Mouse (Mus musculus) liver, postnatal 0 days (tissue): ENCODE data around the gene Sec24a. TPM values are rescaled to one million over a fixed set of nuclear protein-coding genes. Genes with fewer than 3 reads are reported as not detected.
A peak's percentile ranks its signal among the peaks of the same experiment; 100 is the strongest.
"Not testable (repeated sequence)": the region's sequence is repeated elsewhere in the genome, so short reads cannot be mapped to it uniquely, and the experiment has no call there.

Experiments
- ATAC-seq: fragments of 200-750 bp; cut with Nextera tagmentation; 2 replicates; pipeline ENCODE4 v1.8.0; 2017; ENCODE audit warnings: mild to moderate bottlenecking, moderate library complexity
- DNase-seq: peaks from one replicate; pipeline ENCODE4 v3.0.0-alpha.2; 2016
- H3K27ac ChIP-seq: fragments of 300-500 bp; sonication (generic); 2 replicates; pipeline ENCODE4 v1.5.1; 2014; ENCODE audit warnings: antibody characterized with exemption, moderate library complexity, mild to moderate bottlenecking, low read depth
- H3K27me3 ChIP-seq: fragments of 300-500 bp; sonication (generic); 2 replicates; pipeline ENCODE4 v1.6.1; 2014; ENCODE audit warnings: low read length, control low read depth, mixed read lengths; ENCODE audit not compliant: insufficient read depth
- H3K36me3 ChIP-seq: fragments of 300-500 bp; sonication (generic); replicated peaks from 2 replicates; pipeline ENCODE4 v1.6.1; 2014; ENCODE audit warnings: mild to moderate bottlenecking, control low read depth, low read length, moderate library complexity, mixed read lengths; ENCODE audit not compliant: insufficient read depth
- H3K4me1 ChIP-seq: fragments of 300-500 bp; sonication (generic); 2 replicates; pipeline ENCODE4 v1.6.1; 2014; ENCODE audit warnings: antibody characterized with exemption, mild to moderate bottlenecking, control low read depth; ENCODE audit not compliant: insufficient read depth
- H3K4me2 ChIP-seq: fragments of 300-500 bp; sonication (generic); 2 replicates; pipeline ENCODE4 v1.6.1; 2014; ENCODE audit warnings: low read depth, mild to moderate bottlenecking, low read length, moderate library complexity, mixed read lengths
- H3K4me3 ChIP-seq: fragments of 300-500 bp; sonication (generic); 2 replicates; pipeline ENCODE4 v1.5.1; 2014; ENCODE audit warnings: low read depth, low read length
- H3K9ac ChIP-seq: fragments of 300-500 bp; sonication (generic); replicated peaks from 2 replicates; pipeline ENCODE4 v1.6.1; 2014; ENCODE audit warnings: mild to moderate bottlenecking, moderate library complexity
- H3K9me3 ChIP-seq: fragments of 300-500 bp; sonication (generic); 2 replicates; pipeline ENCODE4 v1.6.1; 2016; ENCODE audit warnings: mild to moderate bottlenecking, control low read depth, low read length, mixed read lengths
- CTCF ChIP-seq: sonication (generic); IDR thresholded peaks from 2 replicates; pipeline ENCODE4 v1.5.1; 2016; ENCODE audit warnings: antibody characterized with exemption, low read depth
- EP300 ChIP-seq: IDR thresholded peaks from 2 replicates; pipeline ENCODE4 v1.6.1; 2016; ENCODE audit warnings: antibody characterized with exemption, low read depth, mild to moderate bottlenecking
- WGBS: fragments of 180-500 bp; shearing (Covaris S2); extraction: QIAGEN DNeasy Blood & Tissue Kit; methylation state at CpG from one replicate; pipeline ENCODE4 v1.1.7; 2014; ENCODE audit not compliant: insufficient replicate concordance; 5-methylcytosine and 5-hydroxymethylcytosine counted together
- polyA plus RNA-seq: library from polyadenylated mRNA; unstranded; fragments of >200 nt; fragmentation: Nextera tagmentation; extraction: Ambion mirVana; gene quantifications from 2 replicates; pipeline ENCODE4 v1.2.1, GENCODE M21; 2015

Gene Sec24a
- polyA plus RNA-seq, 1 experiment from 2014 or later = 15.0 TPM

DNA sequence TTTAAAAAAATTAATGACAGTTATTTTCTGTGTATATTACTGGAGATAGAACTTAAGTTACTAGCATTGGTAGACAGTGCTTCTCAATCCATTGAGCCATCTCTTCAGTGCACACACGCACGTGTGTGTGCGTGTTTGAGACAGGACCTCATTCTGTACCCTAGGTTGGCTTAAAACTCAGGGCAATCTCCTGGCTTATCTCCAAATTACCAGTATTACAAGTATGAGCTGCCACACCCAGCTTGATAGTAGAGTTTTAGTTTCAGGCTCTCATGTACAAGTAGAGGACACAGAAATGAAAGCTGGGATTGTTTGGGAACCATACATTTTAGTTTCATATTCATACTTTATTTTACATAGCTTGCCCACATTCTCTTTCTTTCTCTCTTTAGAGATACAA, 22.7 kb downstream of the Sec24a start:
- 59% methylated on average over 3 of the region's 3 CpGs for WGBS
- H3K36me3 ChIP-seq = peaks cover 35% of the 10 kb centered on the region
- H3K4me3 ChIP-seq = no peak overlapping the region
- H3K27me3 ChIP-seq = no peaks in the 10 kb centered on the region
- peak overlapping the region; percentile 39 for H3K27ac ChIP-seq
- DNase-seq (no peak), ATAC-seq (peak; percentile 9; the same call in 1 of the 2 replicates)
- 0 out of 2 replicates have a peak overlapping the region, but pooled peaks have one; percentile 20 for H3K4me2 ChIP-seq
- no peak for TF ChIP-seq CTCF
- no peak for TF ChIP-seq EP300
- H3K4me1 ChIP-seq = peaks cover 21% of the 10 kb centered on the region
- H3K9ac ChIP-seq = no peak overlapping the region
- no peaks in the 10 kb centered on the region for H3K9me3 ChIP-seq

GRCm38 (mm10) chr11:51738651-51739403, 24.6 kb downstream of the Sec24a start:
- peaks cover 21% of the 10 kb centered on the region for H3K4me1 ChIP-seq
- ATAC-seq = peak; percentile 85
- no peak overlapping the region for H3K9ac ChIP-seq
- 59% methylated on average over 3 of the region's 3 CpGs for WGBS
- peaks cover 41% of the 10 kb centered on the region for H3K36me3 ChIP-seq
- no peaks in the 10 kb centered on the region for H3K27me3 ChIP-seq
- no peak for DNase-seq
- no peaks in the 10 kb centered on the region for H3K9me3 ChIP-seq
- H3K4me2 ChIP-seq = no peak overlapping the region
- H3K4me3 ChIP-seq = no peak overlapping the region
- TF ChIP-seq EP300 = no peak
- TF ChIP-seq CTCF = no peak
- H3K27ac ChIP-seq = peak overlapping the region; percentile 48; the same call in 1 of the 2 replicates

- H3K27ac ChIP-seq, H3K27me3 ChIP-seq, H3K9ac ChIP-seq, H3K4me2 ChIP-seq, H3K9me3 ChIP-seq, DNase-seq, H3K4me1 ChIP-seq, H3K4me3 ChIP-seq, ATAC-seq: not testable (repeated sequence)
- peaks cover 44% of the 10 kb centered on the region for H3K36me3 ChIP-seq
- WGBS = 89% methylated on average over 12 of the region's 13 CpGs
Measured at GRCm38 (mm10) chr11:51734218-51734617, 29.2 kb downstream of the Sec24a start.

DNA sequence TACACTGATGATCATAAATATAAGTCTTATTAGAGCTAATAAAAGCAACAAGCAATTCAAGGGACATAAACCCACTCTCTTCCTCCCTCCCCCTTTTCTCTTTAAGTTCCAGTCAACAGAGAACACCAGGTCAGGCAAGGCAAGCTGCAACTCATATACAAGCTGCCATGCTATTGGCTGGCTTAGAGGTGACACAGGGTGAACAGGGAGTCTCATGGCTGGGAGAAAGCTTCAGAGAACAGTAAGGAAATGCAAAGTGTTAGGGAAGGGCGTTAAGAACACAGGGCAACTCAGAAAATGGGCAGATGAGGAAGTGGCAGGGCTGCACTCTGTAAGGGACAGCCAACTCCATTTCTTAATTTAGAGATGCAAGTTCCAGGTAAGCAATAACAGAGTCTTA, 30.6 kb downstream of the Sec24a start:
- Histone ChIP-seq H3K4me1 (no peaks in the 10 kb centered on the region), H3K27me3 (no peaks in the 10 kb centered on the region), H3K4me3 (no peak overlapping the region), H3K36me3 (peaks cover 44% of the 10 kb centered on the region), H3K9ac (no peak overlapping the region), H3K9me3 (no peaks in the 10 kb centered on the region), H3K27ac (no peak overlapping the region), H3K4me2 (no peak overlapping the region)
- ATAC-seq = no peak
- 52% methylated on average over 1 of the region's 1 CpGs for WGBS
- DNase-seq = no peak
- TF ChIP-seq EP300 = no peak
- TF ChIP-seq CTCF = no peak

DNA sequence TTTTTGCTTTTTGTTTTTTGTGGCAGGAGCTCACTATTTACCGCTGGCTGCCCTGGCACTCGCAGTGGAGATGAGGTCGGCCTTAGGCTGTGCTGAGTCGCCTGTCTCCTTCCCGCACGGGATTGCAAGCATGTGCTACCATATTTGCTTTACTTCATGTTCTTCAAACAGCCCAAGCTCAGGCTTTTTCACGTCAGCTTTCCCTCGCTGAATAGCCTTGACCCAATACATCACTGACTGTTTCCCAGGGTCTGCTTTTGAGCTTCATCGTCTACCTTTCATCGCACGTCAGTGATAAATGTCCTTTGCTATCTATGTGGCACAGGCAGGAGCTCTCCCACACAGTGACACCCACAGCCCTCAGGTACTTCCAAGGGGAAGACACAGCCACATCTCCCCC, 42.4 kb downstream of the Sec24a start:
- no peak overlapping the region for H3K4me3 ChIP-seq
- no peak overlapping the region for H3K4me2 ChIP-seq
- H3K27me3 ChIP-seq = no peaks in the 10 kb centered on the region
- TF ChIP-seq CTCF = no peak
- TF ChIP-seq EP300 = no peak
- H3K9ac ChIP-seq = no peak overlapping the region
- no peak overlapping the region for H3K27ac ChIP-seq
- ATAC-seq (no peak), DNase-seq (no peak)
- peaks cover 59% of the 10 kb centered on the region for H3K36me3 ChIP-seq
- no peaks in the 10 kb centered on the region for H3K9me3 ChIP-seq
- no peaks in the 10 kb centered on the region for H3K4me1 ChIP-seq
- WGBS = 88% methylated on average over 11 of the region's 11 CpGs

DNA sequence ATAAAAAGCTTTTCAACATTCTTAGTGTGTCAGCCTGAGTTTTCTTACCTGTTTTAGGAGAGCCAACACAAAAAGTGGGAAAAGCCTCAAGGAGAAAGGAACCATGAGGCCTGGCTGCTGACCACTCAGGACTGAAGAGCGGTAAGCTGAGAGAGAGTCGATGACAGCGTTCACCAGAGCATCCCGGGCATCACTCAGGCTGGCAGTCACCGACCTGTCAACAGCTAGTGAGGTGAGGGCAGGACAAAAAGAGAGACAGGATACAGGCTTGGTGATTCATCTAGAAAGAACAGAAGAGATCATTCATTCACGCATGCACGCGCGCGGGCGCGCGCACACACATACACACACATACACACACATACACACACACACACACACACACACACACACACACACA, 56.4 kb downstream of the Sec24a start:
- Histone ChIP-seq H3K27ac (no peak overlapping the region), H3K4me1 (no peaks in the 10 kb centered on the region), H3K36me3 (peaks cover 57% of the 10 kb centered on the region), H3K9me3 (no peaks in the 10 kb centered on the region), H3K27me3 (no peaks in the 10 kb centered on the region), H3K4me2 (no peak overlapping the region), H3K9ac (no peak overlapping the region), H3K4me3 (no peak overlapping the region)
- TF ChIP-seq EP300 (no peak), CTCF (no peak)
- 95% methylated on average over 13 of the region's 13 CpGs for WGBS
- ATAC-seq (no peak), DNase-seq (no peak)

- H3K9ac ChIP-seq = no peak overlapping the region
- H3K36me3 ChIP-seq = peaks cover 58% of the 10 kb centered on the region
- H3K4me2 ChIP-seq = no peak overlapping the region
- H3K27ac ChIP-seq = no peak overlapping the region
- no peaks in the 10 kb centered on the region for H3K9me3 ChIP-seq
- TF ChIP-seq CTCF (no peak), EP300 (no peak)
- H3K4me3 ChIP-seq = no peak overlapping the region
- DNase-seq = no peak
- no peaks in the 10 kb centered on the region for H3K4me1 ChIP-seq
- ATAC-seq = no peak
- WGBS = 95% methylated on average over 10 of the region's 10 CpGs
- no peaks in the 10 kb centered on the region for H3K27me3 ChIP-seq
Measured at GRCm38 (mm10) chr11:51706451-51706850, 57.0 kb downstream of the Sec24a start.
